Mouse (Mus musculus) forebrain, embryonic 13.5 days (tissue): ENCODE measurements around the gene Gbp2b. TPM values are rescaled to one million over a fixed set of nuclear protein-coding genes. Genes with fewer than 3 reads are reported as not detected.

Experiments used
- ATAC-seq: fragments of 200-750 bp; cut with Nextera tagmentation; 2 replicates; pipeline ENCODE4 v1.8.0; 2017
- H3K27ac ChIP-seq: fragments of 300-500 bp; sonication (generic); 2 replicates; pipeline ENCODE4 v1.5.1; 2015; ENCODE audit warnings: inconsistent platforms, mild to moderate bottlenecking, moderate library complexity
- H3K27me3 ChIP-seq: fragments of 300-500 bp; sonication (generic); 2 replicates; pipeline ENCODE4 v1.6.1; 2015; ENCODE audit warnings: mild to moderate bottlenecking, inconsistent platforms
- H3K36me3 ChIP-seq: fragments of 300-500 bp; sonication (generic); 2 replicates; pipeline ENCODE4 v1.6.1; 2015; ENCODE audit warnings: mild to moderate bottlenecking, inconsistent platforms; ENCODE audit not compliant: poor library complexity, severe bottlenecking
- H3K4me1 ChIP-seq: fragments of 300-500 bp; sonication (generic); 2 replicates; pipeline ENCODE4 v1.6.1; 2015; ENCODE audit warnings: inconsistent platforms
- H3K4me2 ChIP-seq: fragments of 300-500 bp; sonication (generic); 2 replicates; pipeline ENCODE4 v1.6.1; 2015; ENCODE audit warnings: inconsistent platforms, mild to moderate bottlenecking, moderate library complexity
- H3K4me3 ChIP-seq: fragments of 300-500 bp; sonication (generic); 2 replicates; pipeline ENCODE4 v1.5.1; 2015; ENCODE audit warnings: mild to moderate bottlenecking, inconsistent platforms
- H3K9ac ChIP-seq: fragments of 300-500 bp; sonication (generic); 2 replicates; pipeline ENCODE4 v1.6.1; 2015; ENCODE audit warnings: mild to moderate bottlenecking, inconsistent platforms
- H3K9me3 ChIP-seq: fragments of 300-500 bp; sonication (generic); replicated peaks from 2 replicates; pipeline ENCODE4 v1.6.1; 2016; ENCODE audit warnings: inconsistent platforms
- WGBS: fragments of 180-500 bp; shearing (Covaris S2); methylation state at CpG from one replicate; pipeline ENCODE4 v1.1.7; 2015; 5-methylcytosine and 5-hydroxymethylcytosine counted together
- polyA plus RNA-seq: library from polyadenylated mRNA; unstranded; fragments of >200 nt; fragmentation: Nextera tagmentation; extraction: Ambion mirVana; gene quantifications from 2 replicates; pipeline ENCODE4 v1.2.1, GENCODE M21; 2015

The Gbp2b gene
- polyA plus RNA-seq, 1 experiment from 2014 or later = not detected

GRCm38 (mm10) chr3:142578342-142578741, 16.3 kb upstream of the Gbp2b start:
- H3K36me3 ChIP-seq = no peaks in the 10 kb centered on the region
- no peak overlapping the region for H3K4me2 ChIP-seq
- H3K4me1 ChIP-seq = no peaks in the 10 kb centered on the region
- H3K9ac ChIP-seq = no peak overlapping the region
- no peak overlapping the region for H3K27ac ChIP-seq
- no peaks in the 10 kb centered on the region for H3K9me3 ChIP-seq
- H3K27me3 ChIP-seq = no peaks in the 10 kb centered on the region
- WGBS = 91% methylated on average over 4 of the region's 4 CpGs
- no peak overlapping the region for H3K4me3 ChIP-seq
- ATAC-seq = no peak

GRCm38 (mm10) chr3:142583067-142583466, 11.6 kb upstream of the Gbp2b start:
- Histone ChIP-seq H3K4me3 (no peak overlapping the region), H3K27ac (no peak overlapping the region), H3K9ac (no peak overlapping the region), H3K4me2 (no peak overlapping the region), H3K36me3 (no peaks in the 10 kb centered on the region), H3K4me1 (no peaks in the 10 kb centered on the region), H3K9me3 (no peaks in the 10 kb centered on the region), H3K27me3 (no peaks in the 10 kb centered on the region)
- ATAC-seq = no peak
- 93% methylated on average over 4 of the region's 4 CpGs for WGBS

GRCm38 (mm10) chr3:142587386-142587785, 7.3 kb upstream of the Gbp2b start:
- ATAC-seq = no peak
- Histone ChIP-seq H3K27me3 (no peaks in the 10 kb centered on the region), H3K27ac (no peak overlapping the region), H3K4me3 (no peak overlapping the region), H3K9ac (no peak overlapping the region), H3K4me2 (no peak overlapping the region), H3K9me3 (no peaks in the 10 kb centered on the region), H3K4me1 (no peaks in the 10 kb centered on the region), H3K36me3 (no peaks in the 10 kb centered on the region)

GRCm38 (mm10) chr3:142588888-142589287, 5.8 kb upstream of the Gbp2b start:
- Histone ChIP-seq H3K4me3 (no peak overlapping the region), H3K9ac (no peak overlapping the region), H3K4me1 (no peaks in the 10 kb centered on the region), H3K27ac (no peak overlapping the region), H3K9me3 (no peaks in the 10 kb centered on the region), H3K36me3 (no peaks in the 10 kb centered on the region), H3K27me3 (no peaks in the 10 kb centered on the region), H3K4me2 (no peak overlapping the region)
- 77% methylated on average over 2 of the region's 2 CpGs for WGBS
- ATAC-seq = no peak

- Histone ChIP-seq H3K27me3 (no peaks in the 10 kb centered on the region), H3K4me1 (no peaks in the 10 kb centered on the region), H3K36me3 (no peaks in the 10 kb centered on the region), H3K4me2 (no peak overlapping the region), H3K4me3 (no peak overlapping the region), H3K9me3 (no peaks in the 10 kb centered on the region), H3K9ac (no peak overlapping the region), H3K27ac (no peak overlapping the region)
- no peak for ATAC-seq
- 86% methylated on average over 4 of the region's 4 CpGs for WGBS
These were observed 4.1 kb upstream of the Gbp2b start for GRCm38 (mm10) chr3:142590431-142591067.

GRCm38 (mm10) chr3:142597923-142598322, 3.3 kb downstream of the Gbp2b start:
- no peak for ATAC-seq

GRCm38 (mm10) chr3:142601675-142602074, 7.0 kb downstream of the Gbp2b start:
- H3K9me3 ChIP-seq = no peaks in the 10 kb centered on the region
- H3K4me1 ChIP-seq = no peaks in the 10 kb centered on the region
- H3K27me3 ChIP-seq = no peaks in the 10 kb centered on the region
- H3K4me2 ChIP-seq = no peak overlapping the region
- no peak overlapping the region for H3K27ac ChIP-seq
- no peak overlapping the region for H3K9ac ChIP-seq
- H3K36me3 ChIP-seq = no peaks in the 10 kb centered on the region
- no peak overlapping the region for H3K4me3 ChIP-seq
- ATAC-seq = no peak

More at GRCm38 (mm10) chr3:142597923-142598322, 3.3 kb downstream of the Gbp2b start:
- Histone ChIP-seq H3K27ac (no peak overlapping the region), H3K4me1 (no peaks in the 10 kb centered on the region), H3K9ac (no peak overlapping the region), H3K27me3 (no peaks in the 10 kb centered on the region), H3K36me3 (no peaks in the 10 kb centered on the region), H3K9me3 (no peaks in the 10 kb centered on the region), H3K4me3 (no peak overlapping the region), H3K4me2 (no peak overlapping the region)
- 76% methylated on average over 3 of the region's 3 CpGs for WGBS

GRCm38 (mm10) chr3:142618658-142619057, 24.0 kb downstream of the Gbp2b start:
- Histone ChIP-seq H3K9me3 (no peaks in the 10 kb centered on the region), H3K36me3 (no peaks in the 10 kb centered on the region), H3K9ac (no peak overlapping the region), H3K4me1 (0 out of 2 replicates have a peak, but pooled peaks cover 4% of the 10 kb centered on the region), H3K27ac (no peak overlapping the region), H3K4me3 (no peak overlapping the region), H3K27me3 (no peaks in the 10 kb centered on the region), H3K4me2 (no peak overlapping the region)
- WGBS = 77% methylated on average over 3 of the region's 3 CpGs
- no peak for ATAC-seq

- Histone ChIP-seq H3K4me2 (no peak overlapping the region), H3K4me1 (0 out of 2 replicates have a peak, but pooled peaks cover 4% of the 10 kb centered on the region), H3K9me3 (no peaks in the 10 kb centered on the region), H3K27me3 (no peaks in the 10 kb centered on the region), H3K4me3 (no peak overlapping the region), H3K27ac (no peak overlapping the region), H3K9ac (no peak overlapping the region), H3K36me3 (no peaks in the 10 kb centered on the region)
- 7% methylated on average over 1 of the region's 1 CpGs for WGBS
- no peak for ATAC-seq
These were observed 25.0 kb downstream of the Gbp2b start for GRCm38 (mm10) chr3:142619606-142620005.

- H3K9me3 ChIP-seq = no peaks in the 10 kb centered on the region
- H3K9ac ChIP-seq = no peak within 1 kb of the TSS
- no peak within 1 kb of the TSS for H3K4me3 ChIP-seq
- H3K4me2 ChIP-seq = no peak within 1 kb of the TSS
- no peaks in the 10 kb centered on the region for H3K36me3 ChIP-seq
- H3K4me1 ChIP-seq = 0 out of 2 replicates have a peak, but pooled peaks cover 4% of the 10 kb centered on the region
- 76% methylated on average over 4 of the region's 4 CpGs for WGBS
- no peaks in the 10 kb centered on the region for H3K27me3 ChIP-seq
- H3K27ac ChIP-seq = no peak within 1 kb of the TSS
- 0 out of 2 replicates have a peak, but pooled peaks have one; percentile 30 for ATAC-seq
These were observed 25.7 kb downstream of the Gbp2b start, which contains the start of gene Gbp2 for GRCm38 (mm10) chr3:142620111-142620955. Gene Gbp2 (plus strand): TSS chr3:142620602.

GRCm38 (mm10) chr3:142620956-142621562, 26.4 kb downstream of the Gbp2b start:
- no peak overlapping the region for H3K4me3 ChIP-seq
- H3K9ac ChIP-seq = no peak overlapping the region

GRCm38 (mm10) chr3:142630385-142630784, 35.7 kb downstream of the Gbp2b start:
- WGBS = 94% methylated on average over 8 of the region's 8 CpGs
- H3K9ac ChIP-seq = no peak overlapping the region
- no peaks in the 10 kb centered on the region for H3K9me3 ChIP-seq
- H3K4me1 ChIP-seq = no peaks in the 10 kb centered on the region
- H3K36me3 ChIP-seq = no peaks in the 10 kb centered on the region
- no peak for ATAC-seq
- H3K4me2 ChIP-seq = no peak overlapping the region
- no peak overlapping the region for H3K4me3 ChIP-seq
- H3K27ac ChIP-seq = no peak overlapping the region
- no peaks in the 10 kb centered on the region for H3K27me3 ChIP-seq

More at GRCm38 (mm10) chr3:142620956-142621562, 26.4 kb downstream of the Gbp2b start:
- ATAC-seq = no peak
- WGBS = 60% methylated on average over 3 of the region's 3 CpGs
- H3K4me2 ChIP-seq = no peak overlapping the region
- H3K27me3 ChIP-seq = no peaks in the 10 kb centered on the region
- no peaks in the 10 kb centered on the region for H3K9me3 ChIP-seq
- H3K36me3 ChIP-seq = no peaks in the 10 kb centered on the region
- H3K4me1 ChIP-seq = 0 out of 2 replicates have a peak, but pooled peaks cover 4% of the 10 kb centered on the region
- H3K27ac ChIP-seq = no peak overlapping the region
